Mouse (Mus musculus) myocyte (in vitro differentiated cells): ENCODE results near the gene Nfam1. TPM values are rescaled to one million over a fixed set of nuclear protein-coding genes. Genes with fewer than 3 reads are reported as not detected.

Experiments
- H3K27me3 ChIP-seq: one replicate; pipeline ENCODE4 v1.6.1; 2011; ENCODE audit not compliant: control insufficient read depth, insufficient read depth, insufficient read length
- H3K36me3 ChIP-seq: one replicate; pipeline ENCODE4 v1.6.1; 2011; ENCODE audit not compliant: control insufficient read depth, insufficient read depth
- H3K4me2 ChIP-seq: one replicate; pipeline ENCODE4 v1.6.1; 2011; ENCODE audit warnings: low read depth, control low read depth
- H3K4me3 ChIP-seq: one replicate; pipeline ENCODE4 v1.5.1; 2011; ENCODE audit warnings: mild to moderate bottlenecking, control low read depth, moderate library complexity
- H3K79me2 ChIP-seq: one replicate; pipeline ENCODE4 v1.6.1; 2011; ENCODE audit not compliant: control insufficient read depth, insufficient read depth
- H3ac ChIP-seq: one replicate; pipeline ENCODE4 v1.6.1; 2011; ENCODE audit not compliant: control insufficient read depth, insufficient read length
- CEBPB ChIP-seq: IDR thresholded peaks from 2 replicates; pipeline ENCODE4 v1.6.1; 2011; ENCODE audit warnings: mild to moderate bottlenecking, moderate library complexity; ENCODE audit not compliant: poor library complexity, insufficient read depth, severe bottlenecking
- E2F4 ChIP-seq: IDR thresholded peaks from one replicate; pipeline ENCODE4 v1.6.1; 2011; ENCODE audit warnings: mild to moderate bottlenecking, control low read depth, moderate library complexity; ENCODE audit not compliant: insufficient read depth
- MAX ChIP-seq: IDR thresholded peaks from one replicate; pipeline ENCODE4 v1.6.1; 2011; ENCODE audit warnings: low read depth, mild to moderate bottlenecking, control low read depth
- MYOD1 ChIP-seq, 3 experiments: IDR thresholded peaks; one replicate each; pipeline ENCODE4 v1.6.1; 2011; ENCODE audit warnings: control low read depth in 2 of 3, low read depth in 2 of 3, mild to moderate bottlenecking in 2 of 3, moderate library complexity in 1 of 3; ENCODE audit not compliant: insufficient read length in 2 of 3, control insufficient read depth in 1 of 3
- MYOG ChIP-seq, 3 experiments: IDR thresholded peaks; one replicate each; pipeline ENCODE4 v1.6.1; 2011; ENCODE audit warnings: control low read depth in 2 of 3, low read depth in 2 of 3, mild to moderate bottlenecking in 2 of 3; ENCODE audit not compliant: insufficient read length in 2 of 3, control insufficient read depth in 1 of 3, insufficient read depth in 1 of 3
- POLR2A ChIP-seq: IDR thresholded peaks from one replicate; pipeline ENCODE4 v1.6.1; 2011; ENCODE audit warnings: low read depth, mild to moderate bottlenecking, control low read depth, moderate library complexity; ENCODE audit not compliant: insufficient read length
- POLR2AphosphoS2 ChIP-seq: IDR thresholded peaks from one replicate; pipeline ENCODE4 v1.6.1; 2011; ENCODE audit warnings: low read depth, control low read depth; ENCODE audit not compliant: insufficient read length
- REST ChIP-seq: IDR thresholded peaks from one replicate; pipeline ENCODE4 v1.6.1; 2011; ENCODE audit warnings: mild to moderate bottlenecking, control low read depth, moderate library complexity; ENCODE audit not compliant: insufficient read depth, insufficient read length
- SRF ChIP-seq: IDR thresholded peaks from one replicate; pipeline ENCODE4 v1.6.1; 2011; ENCODE audit warnings: low read depth; ENCODE audit not compliant: control insufficient read depth, insufficient read length
- TCF12 ChIP-seq: IDR thresholded peaks from one replicate; pipeline ENCODE4 v1.6.1; 2011; ENCODE audit warnings: mild to moderate bottlenecking, control low read depth; ENCODE audit not compliant: poor library complexity, insufficient read depth, severe bottlenecking
- TCF3 ChIP-seq: IDR thresholded peaks from one replicate; pipeline ENCODE4 v1.6.1; 2011; ENCODE audit warnings: low read depth, control low read depth; ENCODE audit not compliant: insufficient read length
- USF1 ChIP-seq: IDR thresholded peaks from one replicate; pipeline ENCODE4 v1.6.1; 2011; ENCODE audit warnings: low read depth, mild to moderate bottlenecking, control low read depth, moderate library complexity
- polyA plus RNA-seq: library from polyadenylated mRNA; unstranded; fragments of >200 nt; fragmentation: generic; extraction: Trizol; gene quantifications from one replicate; pipeline ENCODE4 v1.2.1, GENCODE M21; 2012; ENCODE audit warnings: missing spikeins

The Nfam1 gene
- polyA plus RNA-seq, 1 experiment, result not detected

GRCm38 (mm10) chr15:82967947-82968346 is 65.2 kb downstream of the Nfam1 start:
- no peak overlapping the region for H3ac ChIP-seq
- H3K27me3 ChIP-seq, result peaks cover 64% of the 10 kb centered on the region
- TF ChIP-seq TCF12, result no peak
- no peak for TF ChIP-seq TCF3
- no peak for TF ChIP-seq POLR2AphosphoS2
- TF ChIP-seq USF1, result no peak
- H3K79me2 ChIP-seq, result no peaks in the 10 kb centered on the region
- peak overlapping the region; percentile 34 for H3K4me2 ChIP-seq
- H3K4me3 ChIP-seq, result no peak overlapping the region
- H3K36me3 ChIP-seq, result no peaks in the 10 kb centered on the region

GRCm38 (mm10) chr15:82964266-82964825 is 68.8 kb downstream of the Nfam1 start:
- no peaks in the 10 kb centered on the region for H3K36me3 ChIP-seq
- no peak overlapping the region for H3ac ChIP-seq
- TF ChIP-seq TCF3, result no peak
- no peak for TF ChIP-seq CEBPB
- peaks cover 79% of the 10 kb centered on the region for H3K27me3 ChIP-seq
- no peaks in the 10 kb centered on the region for H3K79me2 ChIP-seq
- no peak overlapping the region for H3K4me3 ChIP-seq
- no peak overlapping the region for H3K4me2 ChIP-seq

GRCm38 (mm10) chr15:82963556-82964156 is 69.5 kb downstream of the Nfam1 start:
- Histone ChIP-seq H3K79me2 (no peaks in the 10 kb centered on the region), H3K4me2 (no peak overlapping the region), H3K36me3 (no peaks in the 10 kb centered on the region), H3ac (no peak overlapping the region), H3K4me3 (no peak overlapping the region), H3K27me3 (peaks cover 85% of the 10 kb centered on the region)
- TF ChIP-seq USF1 (no peak), MYOD1 (IDR thresholded peaks at IDR 0.05; ENCODE audit: control insufficient read depth in 1 of 3, insufficient read length in 2 of 3, low read depth in 2 of 3) (no peak), POLR2A (no peak), TCF3 (no peak), SRF (no peak), POLR2AphosphoS2 (no peak), CEBPB (no peak), E2F4 (no peak), TCF12 (no peak), MYOG (IDR thresholded peaks at IDR 0.05; ENCODE audit: control insufficient read depth in 1 of 3, insufficient read depth in 1 of 3, insufficient read length in 2 of 3, low read depth in 2 of 3) (no peak), MAX (no peak), REST (no peak)

- peaks cover 85% of the 10 kb centered on the region for H3K27me3 ChIP-seq
- no peak overlapping the region for H3K4me3 ChIP-seq
- no peak overlapping the region for H3K4me2 ChIP-seq
- H3K79me2 ChIP-seq, result no peaks in the 10 kb centered on the region
- no peaks in the 10 kb centered on the region for H3K36me3 ChIP-seq
- TF ChIP-seq TCF12, result no peak
- no peak for TF ChIP-seq SRF
- TF ChIP-seq POLR2A, result no peak
- TF ChIP-seq POLR2AphosphoS2, result no peak
- no peak for TF ChIP-seq TCF3
- TF ChIP-seq REST, result no peak
- no peak for TF ChIP-seq CEBPB
- no peak overlapping the region for H3ac ChIP-seq
These were observed 70.0 kb downstream of the Nfam1 start for GRCm38 (mm10) chr15:82963090-82963489.

- H3K36me3 ChIP-seq, result no peaks in the 10 kb centered on the region
- no peak overlapping the region for H3ac ChIP-seq
- TF ChIP-seq USF1 (no peak), REST (no peak), MAX (no peak), TCF3 (no peak), SRF (no peak), CEBPB (no peak), POLR2AphosphoS2 (no peak)
- no peaks in the 10 kb centered on the region for H3K79me2 ChIP-seq
- no peak overlapping the region for H3K4me3 ChIP-seq
- no peak overlapping the region for H3K4me2 ChIP-seq
- H3K27me3 ChIP-seq, result peaks cover 85% of the 10 kb centered on the region
These were observed 70.6 kb downstream of the Nfam1 start for GRCm38 (mm10) chr15:82962536-82962935.
